ENCODE assay signal across 8 mouse cellular contexts in the genomic region with DNA sequence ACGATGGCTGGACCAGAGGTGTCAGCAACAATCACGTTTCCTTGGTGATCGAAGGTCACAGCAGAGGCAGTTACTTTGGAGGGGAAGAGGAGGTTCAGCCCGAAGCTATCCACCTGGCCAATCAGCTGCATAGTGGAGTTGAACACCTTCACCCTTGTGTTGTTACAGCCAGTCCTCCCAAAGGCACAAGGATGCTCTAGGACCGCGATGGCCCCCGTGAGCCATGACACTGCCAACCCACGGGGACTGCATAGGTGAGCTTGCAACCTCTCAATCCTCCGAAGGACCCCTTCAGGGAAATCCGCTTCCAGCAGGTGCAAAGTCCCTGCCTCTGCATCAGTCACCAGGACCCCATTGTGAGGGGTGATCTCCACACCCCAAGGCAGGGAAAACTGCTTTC. TPM values are rescaled to one million over a fixed set of nuclear protein-coding genes. Genes with fewer than 3 reads are reported as not detected.
A peak's percentile ranks its signal among the peaks of the same experiment; 100 is the strongest.
DNase-seq lines count a peak whose midpoint lies in the region; ATAC-seq lines count a peak whose summit lies in the region.

No protein-coding gene starts in this region.

- ATAC-seq in liver, embryonic 11.5 days (replicated peaks; ENCODE audit: low FRiP score), result 0 out of 2 replicates have a peak, but pooled peaks have one; percentile 6
- no peak; the same call in 1 of the 2 replicates for ATAC-seq in forebrain, embryonic 12.5 days (ENCODE audit: low FRiP score)
- ATAC-seq in neural tube, embryonic 14.5 days (ENCODE audit: low read depth), result no peak
- no peak for ATAC-seq in megakaryocyte progenitor cell, adult 5-6 weeks (replicated peaks; ENCODE audit: poor library complexity)

- H3K9ac ChIP-seq in liver, embryonic 11.5 days (ENCODE audit: low read depth, low read length), result no peak overlapping the region
- peak overlapping the region; percentile 64; the same call in 1 of the 2 replicates for H3K9ac ChIP-seq in forebrain, embryonic 12.5 days
- no peak overlapping the region; the same call in 1 of the 2 replicates for H3K9ac ChIP-seq in neural tube, embryonic 14.5 days (replicated peaks; ENCODE audit: low read depth, low read length)

- peaks cover 8% of the 10 kb centered on the region for H3K27me3 ChIP-seq in liver, embryonic 11.5 days (replicated peaks; ENCODE audit: control insufficient read depth, insufficient read depth, low read length)
- H3K27me3 ChIP-seq in forebrain, embryonic 12.5 days, result peaks cover 32% of the 10 kb centered on the region
- peaks cover 42% of the 10 kb centered on the region for H3K27me3 ChIP-seq in limb, embryonic 10.5 days (ENCODE audit: low read depth, poor library complexity, severe bottlenecking)
- no peaks in the 10 kb centered on the region for H3K27me3 ChIP-seq in neural tube, embryonic 14.5 days (ENCODE audit: control insufficient read depth, insufficient read depth, low read length)

- peak overlapping the region; percentile 99 for H3K4me2 ChIP-seq in liver, embryonic 11.5 days
- peak overlapping the region; percentile 99 for H3K4me2 ChIP-seq in forebrain, embryonic 12.5 days
- H3K4me2 ChIP-seq in neural tube, embryonic 14.5 days (ENCODE audit: low read depth, low read length), result peak overlapping the region; percentile 91

- no peaks in the 10 kb centered on the region; the same call in 1 of the 2 replicates for H3K36me3 ChIP-seq in liver, embryonic 11.5 days (ENCODE audit: control insufficient read depth, insufficient read depth, low read length)
- H3K36me3 ChIP-seq in forebrain, embryonic 12.5 days (replicated peaks), result no peaks in the 10 kb centered on the region
- no peaks in the 10 kb centered on the region for H3K36me3 ChIP-seq in limb, embryonic 10.5 days
- H3K36me3 ChIP-seq in neural tube, embryonic 14.5 days (ENCODE audit: control insufficient read depth, insufficient read depth, low read length), result no peaks in the 10 kb centered on the region

- DNase-seq in liver, embryonic 11.5 days (ENCODE audit: low spot score), result no peak
- no peak for DNase-seq in liver
- DNase-seq in limb, embryonic 10.5 days (ENCODE audit: low spot score), result peak; percentile 33
- no peak for DNase-seq in urinary bladder, postnatal 4 days (ENCODE audit: low spot score in 2 of 2)
- DNase-seq in cerebellum, postnatal 10 days, result no peak

- no peaks in the 10 kb centered on the region for H3K9me3 ChIP-seq in liver, embryonic 11.5 days (ENCODE audit: control insufficient read depth, low read length)
- H3K9me3 ChIP-seq in forebrain, embryonic 12.5 days, result peaks cover 27% of the 10 kb centered on the region
- H3K9me3 ChIP-seq in limb, embryonic 10.5 days (replicated peaks), result peaks cover 6% of the 10 kb centered on the region
- H3K9me3 ChIP-seq in neural tube, embryonic 14.5 days (ENCODE audit: control insufficient read depth, low read length), result peaks cover 11% of the 10 kb centered on the region

- WGBS in liver, embryonic 11.5 days, result 50% methylated on average over 10 of the region's 10 CpGs
- WGBS in forebrain, embryonic 12.5 days, result 64% methylated on average over 10 of the region's 10 CpGs
- WGBS in limb, embryonic 10.5 days, result 60% methylated on average over 10 of the region's 10 CpGs
- 58% methylated on average over 10 of the region's 10 CpGs for WGBS in neural tube, embryonic 14.5 days

- peaks cover 4% of the 10 kb centered on the region; the same call in 1 of the 2 replicates for H3K4me1 ChIP-seq in liver, embryonic 11.5 days (replicated peaks; ENCODE audit: control insufficient read depth, insufficient read depth, low read length)
- H3K4me1 ChIP-seq in forebrain, embryonic 12.5 days, result peaks cover 14% of the 10 kb centered on the region
- H3K4me1 ChIP-seq in limb, embryonic 10.5 days, result peaks cover 12% of the 10 kb centered on the region
- peaks cover 6% of the 10 kb centered on the region; the same call in 1 of the 2 replicates for H3K4me1 ChIP-seq in neural tube, embryonic 14.5 days (ENCODE audit: control insufficient read depth, insufficient read depth, low read length)

- H3K4me3 ChIP-seq in liver, embryonic 11.5 days (ENCODE audit: low read depth, low read length), result peak overlapping the region; percentile 67
- peak overlapping the region; percentile 62 for H3K4me3 ChIP-seq in forebrain, embryonic 12.5 days (replicated peaks)
- peak overlapping the region; percentile 69 for H3K4me3 ChIP-seq in limb, embryonic 10.5 days
- peak overlapping the region; percentile 49; the same call in 1 of the 2 replicates for H3K4me3 ChIP-seq in neural tube, embryonic 14.5 days (ENCODE audit: low read depth, low read length)

- H3K27ac ChIP-seq in liver, embryonic 11.5 days (ENCODE audit: low read depth, low read length), result no peak overlapping the region
- H3K27ac ChIP-seq in forebrain, embryonic 12.5 days, result no peak overlapping the region
- H3K27ac ChIP-seq in limb, embryonic 10.5 days, result no peak overlapping the region
- no peak overlapping the region for H3K27ac ChIP-seq in neural tube, embryonic 14.5 days (ENCODE audit: low read depth, low read length)

RNA-seq across cellular contexts. Expression of a gene that starts 0.9 kb away (rescaled TPM):
- polyA plus RNA-seq in liver, embryonic 11.5 days (2014; fragmentation: Nextera tagmentation; extraction: Ambion mirVana), result 1.6 and 2.0 TPM in 2 replicates
- 7.1 and 7.2 TPM in 2 replicates for polyA plus RNA-seq in forebrain, embryonic 12.5 days (2016; fragmentation: Nextera tagmentation; extraction: Ambion mirVana)
- polyA plus RNA-seq in limb, embryonic 10.5 days (2016; fragmentation: Nextera tagmentation; extraction: Ambion mirVana), result 2.3 and 2.5 TPM in 2 replicates
- 14.6 and 15.1 TPM in 2 replicates for polyA plus RNA-seq in neural tube, embryonic 14.5 days (2014; fragmentation: Nextera tagmentation; extraction: Ambion mirVana)
- 2.1 and 2.2 TPM in 2 replicates for total RNA-seq in megakaryocyte progenitor cell, adult 5-6 weeks (2015)
- 2.2 and 4.8 TPM in 2 replicates for total RNA-seq in megakaryocyte progenitor cell, adult 5-6 weeks (2017)

RNA-seq across cellular contexts. Expression of a gene that starts 29.6 kb away (rescaled TPM):
- polyA plus RNA-seq in liver, embryonic 11.5 days (2014; fragmentation: Nextera tagmentation; extraction: Ambion mirVana), result 8.7 and 9.2 TPM in 2 replicates
- polyA plus RNA-seq in forebrain, embryonic 12.5 days (2016; fragmentation: Nextera tagmentation; extraction: Ambion mirVana), result 22.9 and 23.9 TPM in 2 replicates
- polyA plus RNA-seq in limb, embryonic 10.5 days (2016; fragmentation: Nextera tagmentation; extraction: Ambion mirVana), result 8.6 and 11.2 TPM in 2 replicates
- polyA plus RNA-seq in neural tube, embryonic 14.5 days (2014; fragmentation: Nextera tagmentation; extraction: Ambion mirVana), result 18.3 and 21.5 TPM in 2 replicates
- total RNA-seq in megakaryocyte progenitor cell, adult 5-6 weeks (2015), result 8.9 and 9.4 TPM in 2 replicates
- total RNA-seq in megakaryocyte progenitor cell, adult 5-6 weeks (2017), result 9.3 and 11.3 TPM in 2 replicates

RNA-seq across cellular contexts. Expression of a gene that starts 30.8 kb away (rescaled TPM):
- polyA plus RNA-seq in liver, embryonic 11.5 days (2014; fragmentation: Nextera tagmentation; extraction: Ambion mirVana), result 14.2 and 15.9 TPM in 2 replicates
- polyA plus RNA-seq in forebrain, embryonic 12.5 days (2016; fragmentation: Nextera tagmentation; extraction: Ambion mirVana), result 32.4 and 32.9 TPM in 2 replicates
- polyA plus RNA-seq in limb, embryonic 10.5 days (2016; fragmentation: Nextera tagmentation; extraction: Ambion mirVana), result 24.9 and 30.9 TPM in 2 replicates
- 21.0 and 21.5 TPM in 2 replicates for polyA plus RNA-seq in neural tube, embryonic 14.5 days (2014; fragmentation: Nextera tagmentation; extraction: Ambion mirVana)
- 6.5 and 9.4 TPM in 2 replicates for total RNA-seq in megakaryocyte progenitor cell, adult 5-6 weeks (2015)
- 1.5 and 3.1 TPM in 2 replicates for total RNA-seq in megakaryocyte progenitor cell, adult 5-6 weeks (2017)
